Mouse (Mus musculus): ENCODE measurements around the gene Rhcg.

DNA sequence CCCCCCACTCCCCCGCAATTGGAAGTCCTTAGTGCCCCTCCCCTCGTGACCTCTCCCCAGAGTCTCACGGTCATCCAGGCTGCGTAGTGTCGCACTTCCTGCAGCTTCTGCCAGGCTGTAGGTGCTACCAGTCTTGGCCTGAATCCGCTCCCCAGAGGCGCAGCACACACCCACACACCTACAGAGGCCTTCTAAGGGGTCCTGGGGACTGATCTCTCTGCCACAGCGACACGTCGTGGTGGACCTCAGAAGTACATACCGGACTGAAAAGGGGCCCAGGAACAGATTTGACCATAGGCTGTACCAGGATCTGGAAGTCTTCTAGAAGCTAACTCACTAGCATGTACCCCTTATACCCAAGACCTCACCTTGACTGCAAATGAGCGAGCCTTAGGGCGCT is 53.8 kb downstream of the Rhcg start:
- no peak for TF ChIP-seq POLR2A (IDR thresholded peaks at IDR 0.05; ENCODE audit: borderline replicate concordance, extremely low read depth, insufficient read depth, insufficient read length, poor library complexity, severe bottlenecking)
- TF ChIP-seq CTCF (IDR thresholded peaks at IDR 0.05; ENCODE audit: borderline replicate concordance, extremely low read depth, insufficient read depth, insufficient read length), result peak; percentile 61

Data from brain, embryonic 14.5 days (tissue).